Mouse (Mus musculus) natural killer cell, adult 2 months (primary cell): ENCODE results near the gene Atp1a1.

Experiments
- DNase-seq, 2 experiments: peaks; one replicate each; pipeline ENCODE4 v3.0.0; 2022; ENCODE audit warnings: low spot score in 2 of 2

Gene Atp1a1

GRCm38 (mm10) chr3:101611012-101611812 lies 6.7 kb upstream of the Atp1a1 start:
- DNase-seq = no peak

- DNase-seq = no peak
Observed at GRCm38 (mm10) chr3:101609302-101609701, 4.8 kb upstream of the Atp1a1 start.

GRCm38 (mm10) chr3:101606861-101607455 lies 2.5 kb upstream of the Atp1a1 start:
- DNase-seq = no peak

GRCm38 (mm10) chr3:101605721-101606120 lies 1.2 kb upstream of the Atp1a1 start:
- DNase-seq = no peak

GRCm38 (mm10) chr3:101605291-101605690 lies 807 bp upstream of the Atp1a1 start:
- DNase-seq = no peak

- DNase-seq = peak; percentile 71 to 73
Observed at GRCm38 (mm10) chr3:101603661-101604549, 579 bp downstream of the Atp1a1 start.

- no peak for DNase-seq
Observed at GRCm38 (mm10) chr3:101603194-101603593, 1.3 kb downstream of the Atp1a1 start.

- no peak for DNase-seq
Observed at GRCm38 (mm10) chr3:101602511-101603055, 1.9 kb downstream of the Atp1a1 start.

GRCm38 (mm10) chr3:101601687-101602086 lies 2.8 kb downstream of the Atp1a1 start:
- no peak for DNase-seq

- no peak for DNase-seq
Observed at GRCm38 (mm10) chr3:101601003-101601525, 3.4 kb downstream of the Atp1a1 start.

- DNase-seq = peak in 1 of 2 experiments; percentile 7
Observed at GRCm38 (mm10) chr3:101599920-101600741, 4.4 kb downstream of the Atp1a1 start.

GRCm38 (mm10) chr3:101599191-101599919 lies 5.1 kb downstream of the Atp1a1 start:
- DNase-seq = no peak

GRCm38 (mm10) chr3:101598231-101598905 lies 6.1 kb downstream of the Atp1a1 start:
- no peak for DNase-seq

- no peak for DNase-seq
Observed at GRCm38 (mm10) chr3:101597317-101598096, 7.0 kb downstream of the Atp1a1 start.

GRCm38 (mm10) chr3:101596686-101597085 lies 7.8 kb downstream of the Atp1a1 start:
- no peak for DNase-seq

GRCm38 (mm10) chr3:101595866-101596630 lies 8.4 kb downstream of the Atp1a1 start:
- DNase-seq = no peak

GRCm38 (mm10) chr3:101594982-101595381 lies 9.5 kb downstream of the Atp1a1 start:
- DNase-seq = no peak

GRCm38 (mm10) chr3:101593266-101593651 lies 11.2 kb downstream of the Atp1a1 start:
- DNase-seq = no peak
